Mouse (Mus musculus): ENCODE measurements around the gene Papola.

DNA sequence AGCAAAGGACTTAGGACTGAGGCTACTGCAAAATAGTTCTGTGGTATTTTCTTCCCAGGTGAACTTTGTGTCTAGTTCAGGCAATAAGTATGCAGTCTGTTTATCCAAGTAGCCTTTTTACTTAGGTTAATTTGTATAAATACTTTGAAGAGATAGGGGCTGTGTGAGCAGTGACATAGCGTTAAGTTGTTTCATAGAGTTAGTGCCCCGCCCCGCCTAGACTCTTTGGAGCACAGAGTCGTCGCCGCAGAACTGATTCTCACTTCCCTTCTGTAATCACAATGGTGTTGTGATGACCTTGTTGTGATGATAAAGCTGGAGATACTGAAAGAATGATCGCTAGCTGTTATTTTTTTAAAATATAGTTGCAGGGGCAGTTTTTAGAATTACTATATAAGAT, 22.9 kb downstream of the Papola start:
- TF ChIP-seq CTCF (IDR thresholded peaks at IDR 0.05; ENCODE audit: borderline replicate concordance, insufficient read depth, low read depth, low read length) (no peak), POLR2A (IDR thresholded peaks at IDR 0.05; ENCODE audit: borderline replicate concordance, insufficient read depth, low read length) (no peak)

Data from cerebellum, adult 2 months (tissue).